Mouse (Mus musculus) lung, postnatal 0 days (tissue): ENCODE measurements around the gene Clcn6.

Source experiments
- CTCF ChIP-seq: IDR thresholded peaks from 2 replicates; pipeline ENCODE4 v1.5.1; 2016; ENCODE audit warnings: antibody characterized with exemption, mild to moderate bottlenecking
- EP300 ChIP-seq: IDR thresholded peaks from 2 replicates; pipeline ENCODE4 v1.6.1; 2016; ENCODE audit warnings: antibody characterized with exemption, mild to moderate bottlenecking, control low read depth

DNA sequence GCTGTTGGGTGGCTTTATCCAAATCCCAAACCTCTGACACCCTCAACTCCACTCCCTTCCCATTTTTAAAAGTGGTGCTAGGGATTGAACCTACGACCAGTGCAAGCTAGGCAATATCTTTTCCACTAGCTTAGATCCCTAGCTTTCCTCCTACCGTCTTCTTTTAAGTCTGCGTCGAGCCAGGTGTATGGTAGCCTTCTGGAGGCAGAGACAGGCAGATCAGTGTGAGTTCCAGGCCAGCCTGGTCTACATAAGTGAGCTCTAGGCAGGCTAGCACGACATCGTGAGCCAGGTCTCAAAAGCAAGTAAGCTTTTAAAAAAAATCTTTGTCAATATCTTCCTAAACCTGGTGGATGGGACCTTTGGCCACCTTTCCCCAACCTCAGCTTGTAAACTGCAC, 37.3 kb upstream of the Clcn6 start:
- no peak for TF ChIP-seq CTCF
- TF ChIP-seq EP300 = no peak
